Mouse (Mus musculus): ENCODE data around the gene Cit.
"Not testable (repeated sequence)": the region's sequence is repeated elsewhere in the genome, so short reads cannot be mapped to it uniquely, and the experiment has no call there.

Cit gene

GRCm38 (mm10) chr5:115844766-115845634 is at the start of gene Cit:
TSS of gene Cit (plus strand) at chr5:115845278.
- peak; percentile 86 for DNase-seq (ENCODE audit: low spot score)

- DNase-seq (ENCODE audit: low spot score) = no peak
Observed at GRCm38 (mm10) chr5:115799016-115799894, 45.8 kb upstream of the Cit start.

GRCm38 (mm10) chr5:115799895-115800232 is 45.2 kb upstream of the Cit start:
- DNase-seq (ENCODE audit: low spot score) = no peak

GRCm38 (mm10) chr5:115812262-115812661 is 32.8 kb upstream of the Cit start:
- no peak for DNase-seq (ENCODE audit: low spot score)

DNA sequence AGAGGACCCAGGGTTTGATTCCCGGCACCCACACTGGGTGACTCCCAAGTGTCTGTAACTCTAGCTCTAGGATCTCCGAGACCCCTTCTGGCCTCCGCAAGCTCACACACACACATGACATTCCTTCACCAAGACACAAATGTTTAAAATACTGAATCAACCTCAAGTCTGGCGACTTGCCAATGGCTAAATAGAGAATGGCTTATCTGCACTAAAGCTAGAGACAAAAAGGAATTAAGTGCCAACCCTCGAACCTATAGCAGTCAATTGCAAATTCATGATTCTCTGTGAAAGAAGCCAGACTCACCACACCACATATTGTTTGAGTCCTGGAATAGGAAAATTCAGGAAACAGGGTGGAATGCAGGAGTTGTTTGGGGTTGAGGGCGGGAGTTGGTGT is 28.1 kb upstream of the Cit start:
- DNase-seq (ENCODE audit: low spot score) = no peak

GRCm38 (mm10) chr5:115817655-115818054 is 27.4 kb upstream of the Cit start:
- peak; percentile 38 for DNase-seq (ENCODE audit: low spot score)

GRCm38 (mm10) chr5:115819966-115820365 is 25.1 kb upstream of the Cit start:
- DNase-seq (ENCODE audit: low spot score) = no peak

- DNase-seq (ENCODE audit: low spot score) = no peak
Observed at GRCm38 (mm10) chr5:115821200-115821599, 23.9 kb upstream of the Cit start.

DNA sequence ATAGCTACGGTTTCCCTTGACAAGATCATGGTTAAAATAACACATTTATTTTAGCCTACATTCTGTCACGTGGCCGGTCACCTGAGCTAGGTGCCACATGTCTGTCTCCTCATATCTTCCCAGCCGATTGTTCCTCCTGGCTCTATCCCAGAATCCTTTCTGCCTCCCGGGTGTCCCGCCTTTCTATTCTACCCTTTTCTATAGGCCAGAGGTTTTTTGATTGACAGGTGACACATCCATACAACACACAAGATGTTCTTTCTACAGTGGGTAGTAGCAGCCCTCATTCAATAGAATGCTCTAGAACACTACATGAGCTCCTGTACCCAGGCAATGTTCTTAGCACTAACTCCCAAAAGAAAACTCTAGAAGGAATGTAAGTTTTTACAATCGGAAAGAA is 23.2 kb upstream of the Cit start:
- no peak for DNase-seq (ENCODE audit: low spot score)

DNA sequence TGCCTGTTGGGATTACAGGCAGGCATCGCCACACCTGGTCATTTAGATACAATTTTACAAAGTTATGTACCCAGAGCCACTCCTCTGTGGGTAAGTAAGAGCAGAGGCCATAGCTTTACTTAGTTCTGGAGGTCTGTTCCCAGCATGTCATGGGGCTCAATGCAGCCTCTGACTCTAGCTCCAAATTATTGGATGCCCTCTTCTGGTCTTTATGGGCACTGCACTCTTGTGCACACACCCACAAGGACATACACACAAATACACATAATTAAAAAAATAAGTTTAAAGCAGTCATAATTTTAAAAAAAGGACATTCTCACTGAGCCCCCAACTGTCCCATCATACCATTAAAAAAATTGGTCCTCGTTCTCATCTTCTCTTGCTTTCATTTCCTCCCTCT is 12.3 kb upstream of the Cit start:
- no peak for DNase-seq (ENCODE audit: low spot score)

- DNase-seq (ENCODE audit: low spot score) = not testable (repeated sequence)
Observed at GRCm38 (mm10) chr5:115833806-115834205, 11.3 kb upstream of the Cit start.

GRCm38 (mm10) chr5:115835291-115835690 is 9.8 kb upstream of the Cit start:
- DNase-seq (ENCODE audit: low spot score) = peak; percentile 19

DNA sequence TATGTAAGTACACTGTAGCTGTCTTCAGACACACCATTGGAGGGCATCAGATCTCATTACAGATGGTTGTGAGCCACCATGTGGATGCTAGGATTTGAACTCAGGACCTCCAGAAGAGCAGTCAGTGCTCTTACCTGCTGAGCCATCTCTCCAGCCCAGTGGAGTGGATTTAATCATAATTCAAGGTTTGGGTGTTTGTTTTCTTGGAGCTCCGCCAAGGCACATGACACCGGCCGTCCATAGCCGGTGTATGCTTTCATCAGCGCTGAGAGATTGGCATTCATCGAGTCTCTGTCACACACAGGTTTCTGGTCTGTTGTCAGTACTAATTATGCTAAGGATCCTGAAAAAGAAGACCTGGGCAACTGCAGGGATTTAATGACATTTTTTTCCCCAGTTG is 7.0 kb upstream of the Cit start:
- DNase-seq (ENCODE audit: low spot score) = no peak

GRCm38 (mm10) chr5:115840453-115840852 is 4.6 kb upstream of the Cit start:
- no peak for DNase-seq (ENCODE audit: low spot score)

- DNase-seq (ENCODE audit: low spot score) = no peak
Observed at GRCm38 (mm10) chr5:115840946-115841775, 3.9 kb upstream of the Cit start.

- DNase-seq (ENCODE audit: low spot score) = no peak
Observed at GRCm38 (mm10) chr5:115844368-115844765, 711 bp upstream of the Cit start.

DNA sequence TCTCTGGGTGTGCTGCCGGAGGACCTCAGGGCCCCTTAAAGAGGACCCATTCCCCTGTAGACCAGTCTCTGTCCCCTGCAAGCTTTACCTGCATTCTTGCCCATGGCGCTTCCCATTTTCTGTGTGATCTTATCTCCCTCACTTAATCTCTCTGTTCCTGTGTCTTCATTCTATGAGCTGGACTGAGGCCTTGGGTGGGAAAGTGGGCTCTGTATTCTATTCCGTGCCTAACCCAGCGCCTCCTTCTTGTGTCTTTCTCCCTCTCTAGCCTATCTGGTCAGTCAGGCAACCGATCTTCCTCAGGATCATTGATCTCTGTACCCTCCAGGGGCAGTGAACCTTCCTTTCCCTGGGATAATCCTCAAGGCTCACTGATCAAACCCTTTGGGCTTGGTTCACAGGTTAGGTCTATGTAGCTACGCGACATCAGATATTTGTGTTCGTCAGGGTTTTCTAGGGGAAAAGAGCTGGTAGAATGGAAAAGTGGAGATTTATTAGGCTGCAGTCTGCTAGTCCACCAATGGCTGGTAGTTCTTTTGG is 627 bp downstream of the Cit start:
- DNase-seq (ENCODE audit: low spot score) = no peak

DNA sequence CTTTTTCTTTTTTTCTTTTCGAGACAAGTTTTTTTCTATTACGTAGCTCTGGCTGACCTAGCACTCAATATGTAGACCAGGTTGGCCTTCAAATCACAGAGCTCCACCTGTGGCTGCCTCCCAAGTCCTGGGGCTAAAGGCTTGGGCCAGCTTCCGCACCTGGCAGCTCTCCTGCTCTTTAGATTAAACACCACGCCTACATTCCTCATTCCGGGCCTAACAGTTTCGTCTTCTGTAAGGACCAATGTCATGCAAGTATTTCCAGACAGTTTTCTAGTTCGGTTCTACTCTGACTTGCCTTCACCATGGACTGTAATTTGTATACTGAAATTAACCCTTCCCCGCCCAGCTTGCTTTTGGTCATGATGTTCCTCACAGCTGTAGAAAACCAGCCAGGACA is 2.1 kb downstream of the Cit start:
- no peak for DNase-seq (ENCODE audit: low spot score)

DNA sequence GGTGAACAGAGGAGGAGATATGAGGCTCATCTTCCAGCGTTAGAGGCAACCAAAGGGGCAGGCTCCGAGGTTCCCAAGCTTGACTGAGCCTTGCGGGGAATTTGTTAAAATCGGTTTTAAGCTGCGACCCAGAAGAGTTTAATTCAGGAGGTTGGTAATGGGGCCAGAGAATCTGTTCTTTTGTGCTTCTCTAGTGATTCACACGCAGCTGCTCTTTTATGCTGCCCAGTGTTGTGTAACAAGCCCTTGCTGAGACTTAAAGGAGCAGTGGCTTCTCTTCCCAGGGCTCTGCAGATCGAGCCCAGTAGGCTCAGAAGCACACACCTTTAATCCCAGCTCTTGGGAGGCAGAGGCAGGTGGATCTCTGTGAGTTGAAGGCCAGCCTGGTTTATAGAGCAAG is 3.4 kb downstream of the Cit start:
- peak; percentile 30 for DNase-seq (ENCODE audit: low spot score)

- no peak for DNase-seq (ENCODE audit: low spot score)
Observed at GRCm38 (mm10) chr5:115849263-115849829, 4.3 kb downstream of the Cit start.

- no peak for DNase-seq (ENCODE audit: low spot score)
Observed at GRCm38 (mm10) chr5:115850250-115851028, 5.4 kb downstream of the Cit start.
